Comparison of ENCODE assay signal across 9 mouse cellular contexts in genomic region chr8:88635474-88636397, GRCm38 (mm10). TPM values are rescaled to one million over a fixed set of nuclear protein-coding genes. Genes with fewer than 3 reads are reported as not detected.
DNase-seq lines count a peak whose midpoint lies in the region; ATAC-seq and TF ChIP-seq lines count a peak whose summit lies in the region.
"Had no signal": no experiment of that assay in that cellular context is flagged by ENCODE, and none has a peak within 500 bp of the region (broad histone marks: within the 10 kb centered on the region; RNA-seq: fewer than 3 reads in every experiment).

Snx20 (minus strand) TSS chr8:88636128.

- no peak for TF ChIP-seq CTCF in olfactory bulb, adult 2 months (IDR thresholded peaks at IDR 0.05; ENCODE audit: insufficient read depth, low read depth, low read length)

- H3K4me2 ChIP-seq in liver, embryonic 12.5 days: peak within 1 kb of the TSS; percentile 38

- DNase-seq in B cell, adult 2 months: peak; percentile 78 to 80
- DNase-seq in left cerebral cortex, postnatal 4 days: no peak
- no peak for DNase-seq in embryo, embryonic 10 days (ENCODE audit: low spot score)
- no peak for DNase-seq in cerebellum, postnatal 25 days
- DNase-seq in kidney, adult 8-10 months: no peak
- DNase-seq: gastrocnemius, postnatal 36 days had no signal

- peaks cover 20% of the 10 kb centered on the region for H3K4me1 ChIP-seq in brown adipose tissue, adult 24 weeks (ENCODE audit: control insufficient read depth, insufficient read depth, insufficient read length, low read length)
- peaks cover 6% of the 10 kb centered on the region for H3K4me1 ChIP-seq in liver, embryonic 12.5 days
- no peaks in the 10 kb centered on the region for H3K4me1 ChIP-seq in olfactory bulb, adult 2 months (ENCODE audit: control insufficient read depth, insufficient read depth, low read length)

- no peaks in the 10 kb centered on the region for H3K9me3 ChIP-seq in liver, embryonic 12.5 days (replicated peaks)

- intact Hi-C loops in left cerebral cortex, postnatal 4 days (cut with DNase I): no loop called here

- no peak within 1 kb of the TSS for H3K9ac ChIP-seq in liver, embryonic 12.5 days

- ATAC-seq in liver, embryonic 12.5 days: peak; percentile 64

- H3K27me3 ChIP-seq in liver, embryonic 12.5 days (replicated peaks): no peaks in the 10 kb centered on the region

- 46% methylated on average over 14 of the region's 14 CpGs for WGBS in liver, embryonic 12.5 days (ENCODE audit: insufficient replicate concordance)
- 82% methylated on average over 14 of the region's 14 CpGs for WGBS in olfactory bulb, adult 2 months

- TF ChIP-seq POLR2A in olfactory bulb, adult 2 months (IDR thresholded peaks at IDR 0.05; ENCODE audit: insufficient read depth, low read depth, low read length): no peak

- H3K36me3 ChIP-seq in liver, embryonic 12.5 days: no peaks in the 10 kb centered on the region

- peak within 1 kb of the TSS; percentile 57 for H3K4me3 ChIP-seq in brown adipose tissue, adult 24 weeks (ENCODE audit: insufficient read depth, low read depth, low read length)
- peak within 1 kb of the TSS; percentile 39 for H3K4me3 ChIP-seq in liver, embryonic 12.5 days
- peak within 1 kb of the TSS; percentile 2; the same call in 1 of the 2 replicates for H3K4me3 ChIP-seq in olfactory bulb, adult 2 months (ENCODE audit: insufficient read depth, low read depth, low read length)

- H3K27ac ChIP-seq in brown adipose tissue, adult 24 weeks (replicated peaks; ENCODE audit: low read depth, low read length): peak within 1 kb of the TSS; percentile 76
- H3K27ac ChIP-seq in liver, embryonic 12.5 days: no peak within 1 kb of the TSS
- H3K27ac ChIP-seq in olfactory bulb, adult 2 months (ENCODE audit: insufficient read depth, low read depth, low read length): no peak within 1 kb of the TSS

RNA-seq across cellular contexts. Expression of gene Snx20, which starts in this region (rescaled TPM):
- 1.2 and 1.9 TPM in 2 replicates for polyA plus RNA-seq in brown adipose tissue, adult 24 weeks (2012; ENCODE audit: insufficient read depth, insufficient read length, missing spikeins)
- 2.6 and 2.7 TPM in 2 replicates for polyA plus RNA-seq in liver, embryonic 12.5 days (2016; fragmentation: Nextera tagmentation; extraction: Ambion mirVana)
- polyA plus RNA-seq in olfactory bulb, adult 2 months (2012; ENCODE audit: insufficient read depth, insufficient read length, low replicate concordance, missing spikeins): not detected in 2 replicates
- under 1 TPM; 0.84 to 0.89 TPM for total RNA-seq in left cerebral cortex, postnatal 4 days (2021)

Comparison
In these comparisons a context has a peak if more than half of its experiments do, and no peak if none do; other contexts are left out.
1. DNase-seq: peak in B cell, adult 2 months (2 of 2); none in left cerebral cortex, postnatal 4 days (single experiment), embryo, embryonic 10 days (single experiment), cerebellum, postnatal 25 days (0 of 2) and kidney, adult 8-10 months (0 of 2).
2. H3K4me3 ChIP-seq: peak in every context shown above with its lines; median percentile 57 in brown adipose tissue, adult 24 weeks; 39 in liver, embryonic 12.5 days; 2 in olfactory bulb, adult 2 months.